Mouse (Mus musculus) monocyte, adult 2 months (primary cell): ENCODE data around the gene Zfp708.
A peak's percentile ranks its signal among the peaks of the same experiment; 100 is the strongest.
"Not testable (repeated sequence)": the region's sequence is repeated elsewhere in the genome, so short reads cannot be mapped to it uniquely, and the experiment has no call there.

Source experiments
- DNase-seq, 2 experiments: peaks; one replicate each; pipeline ENCODE4 v3.0.0; 2022; ENCODE audit warnings: low spot score in 2 of 2, low read depth in 1 of 2

Gene Zfp708

DNA sequence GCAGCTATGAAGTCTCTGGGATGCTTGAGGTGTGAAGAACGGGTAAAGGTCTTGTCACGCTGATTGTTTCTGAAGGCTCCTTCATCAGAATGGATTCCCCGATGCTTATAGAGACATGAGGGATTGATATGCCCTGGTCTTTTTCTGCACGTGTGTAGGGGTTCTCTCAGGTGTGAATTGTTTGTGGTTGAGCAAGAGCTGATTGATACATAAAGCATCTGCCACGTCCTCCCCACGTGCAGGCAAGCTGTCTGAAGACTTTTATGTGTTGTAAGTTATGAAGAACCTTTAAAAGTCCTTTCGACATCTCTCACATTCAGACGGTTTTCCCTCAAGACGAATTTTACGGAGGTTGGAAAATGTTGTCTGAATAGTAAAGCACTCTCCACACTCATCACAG, at the start of gene Zfp708:
Gene Zfp708 (minus strand): TSS at position 101 of the 400 bp plus-strand sequence.
- DNase-seq = no peak

DNA sequence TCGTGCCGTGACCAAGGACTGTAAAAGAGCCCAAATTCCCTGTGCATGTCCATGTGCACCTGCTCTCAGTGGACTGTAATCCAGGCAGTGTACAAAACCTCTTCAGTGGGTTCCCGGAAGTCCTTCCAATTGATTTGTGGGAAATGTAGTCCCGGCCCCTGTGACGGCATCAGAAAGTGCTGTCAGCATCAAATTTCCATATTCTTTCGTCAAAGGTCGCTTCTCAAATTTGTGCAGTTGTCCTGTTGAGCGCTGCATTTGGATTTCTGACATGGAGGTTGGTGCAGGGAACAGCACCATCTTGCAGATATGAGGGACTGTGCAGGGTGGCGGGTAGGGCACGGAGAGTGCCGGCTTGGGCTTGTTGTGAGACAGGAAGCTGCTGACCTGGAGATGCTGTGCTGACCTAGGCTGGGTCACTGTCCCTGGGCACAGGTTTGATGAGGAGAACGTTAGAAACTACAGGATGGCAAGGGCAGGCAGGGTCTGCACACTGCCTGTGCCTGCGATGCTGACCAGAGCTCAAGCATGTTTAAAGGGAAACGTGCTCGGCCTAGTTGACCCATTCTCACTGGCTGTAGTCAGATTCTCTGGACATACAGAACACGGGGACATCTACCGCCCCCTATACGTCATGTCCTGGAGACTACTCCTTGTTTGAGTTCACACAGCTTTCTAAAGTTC, 30.4 kb upstream of the Zfp708 start:
- DNase-seq = peak; percentile 54 to 77

DNA sequence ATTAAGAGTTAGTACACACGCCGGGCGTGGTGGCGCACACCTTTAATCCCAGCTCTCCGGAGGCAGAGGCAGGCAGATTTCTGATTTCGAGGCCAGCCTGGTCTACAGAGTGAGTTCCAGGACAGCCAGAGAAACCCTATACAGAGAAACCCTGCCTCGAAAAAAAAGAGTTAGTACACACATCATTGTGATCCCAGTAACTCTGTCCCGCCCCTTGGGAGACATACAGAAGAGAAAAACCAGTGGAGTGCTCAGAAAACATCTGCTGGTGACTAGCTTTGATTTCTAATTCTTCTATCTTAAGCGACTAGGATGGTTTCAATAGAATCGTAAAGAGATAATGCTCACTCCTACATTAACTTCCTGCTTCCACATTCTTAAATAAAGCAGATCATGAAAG, 29.7 kb upstream of the Zfp708 start:
- DNase-seq = not testable (repeated sequence)

DNA sequence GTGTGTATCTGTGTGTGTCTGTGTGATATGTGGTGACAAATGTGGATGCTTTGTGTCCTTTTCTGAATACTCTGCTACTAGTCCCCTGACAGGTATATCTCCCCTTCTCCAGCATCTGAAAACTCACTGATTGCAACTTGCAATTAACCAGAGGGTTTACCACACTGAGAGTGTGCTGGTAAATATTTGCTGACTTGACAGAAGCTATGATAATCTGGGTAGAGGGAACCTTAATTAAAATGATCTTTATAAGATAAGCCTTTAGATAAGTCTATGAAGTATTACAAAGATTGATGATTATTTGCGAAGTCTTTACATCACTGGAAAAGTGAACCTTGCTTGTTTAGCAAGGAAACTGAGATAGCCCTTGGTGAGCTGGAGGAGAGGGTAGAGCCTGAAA, 26.7 kb upstream of the Zfp708 start:
- no peak for DNase-seq

DNA sequence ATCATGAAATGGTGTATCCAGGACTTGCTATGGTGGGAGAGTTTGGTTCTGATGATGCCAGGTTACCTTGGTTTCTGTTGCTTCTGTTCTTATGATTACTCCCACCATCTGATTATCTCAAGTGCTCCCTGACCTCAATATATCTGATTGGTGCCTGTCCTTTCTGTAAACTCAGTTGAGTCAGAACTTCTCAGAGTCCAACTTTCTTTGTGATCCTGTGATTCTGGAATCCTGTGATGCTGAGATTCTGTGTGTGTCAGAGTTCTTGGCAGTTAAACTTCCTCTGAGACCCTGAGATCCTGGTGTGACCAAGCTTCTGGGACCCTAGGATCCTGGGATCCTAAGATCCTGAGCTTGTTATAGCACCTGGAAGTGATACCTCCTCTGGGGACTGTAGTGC, 23.6 kb upstream of the Zfp708 start, which contains the start of gene Zfp759:
Gene Zfp759 (plus strand): TSS at position 301 of the 400 bp plus-strand sequence.
- not testable (repeated sequence) for DNase-seq

DNA sequence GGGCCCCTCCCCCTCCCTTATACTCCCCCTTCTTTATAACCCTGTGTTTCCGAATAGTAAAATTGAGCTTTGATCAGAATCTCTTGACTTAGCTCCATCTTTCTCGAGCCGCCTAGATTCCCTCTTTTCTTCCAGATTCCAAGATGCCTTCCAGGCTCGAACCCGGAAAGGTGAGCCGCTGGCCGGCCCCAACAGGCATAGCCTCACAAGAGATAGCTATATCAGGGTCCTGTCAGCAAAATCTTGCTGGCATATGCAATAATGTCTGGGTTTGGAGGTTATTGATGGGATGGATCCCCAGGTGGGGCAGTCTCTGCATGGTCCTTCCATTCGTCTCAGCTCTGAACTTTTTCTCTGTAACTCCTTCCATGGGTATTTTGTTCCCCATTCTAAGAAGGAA, 18.4 kb upstream of the Zfp708 start, which contains the start of gene Rslcan18:
Gene Rslcan18 (minus strand): TSS at position 101 of the 400 bp plus-strand sequence.
- DNase-seq = not testable (repeated sequence)

DNA sequence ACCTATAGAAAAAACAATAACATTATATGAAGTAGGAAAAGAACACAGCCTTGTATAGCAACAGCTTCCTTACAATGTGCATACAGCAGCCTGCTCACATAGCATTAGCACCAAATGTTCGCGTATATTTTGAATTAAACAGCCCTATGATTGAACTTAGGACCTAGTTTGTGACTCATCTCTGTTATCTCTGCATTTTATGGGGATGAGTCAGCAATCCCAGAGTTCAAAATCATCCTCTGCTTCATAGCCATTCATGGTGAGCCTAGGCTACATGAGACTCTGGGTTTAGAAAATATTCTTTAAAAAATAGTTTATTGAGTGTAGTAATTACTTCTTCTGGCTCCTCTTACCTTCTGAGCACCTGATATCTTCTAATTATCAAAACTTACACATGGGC, 15.5 kb upstream of the Zfp708 start:
- DNase-seq = no peak

DNA sequence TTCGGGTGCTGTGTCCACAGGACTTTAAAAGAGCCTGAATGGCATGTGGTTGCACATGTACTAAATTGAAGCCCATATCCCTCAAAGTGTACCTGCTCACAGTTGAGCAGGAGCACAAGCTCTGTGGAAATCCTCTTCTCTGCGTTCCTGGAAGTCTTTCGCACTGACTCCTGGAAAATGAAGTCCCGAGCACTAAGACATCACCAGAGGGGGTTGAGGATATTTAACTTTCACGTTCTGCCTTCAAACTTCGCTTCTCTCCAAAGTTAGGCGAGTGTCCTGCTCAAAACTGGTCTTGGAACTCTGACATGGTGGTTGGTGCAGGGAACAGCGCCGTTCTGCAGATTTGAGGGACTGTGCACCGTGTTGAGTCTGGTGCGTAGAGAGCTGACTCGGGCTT, 14.3 kb upstream of the Zfp708 start:
- DNase-seq = no peak

DNA sequence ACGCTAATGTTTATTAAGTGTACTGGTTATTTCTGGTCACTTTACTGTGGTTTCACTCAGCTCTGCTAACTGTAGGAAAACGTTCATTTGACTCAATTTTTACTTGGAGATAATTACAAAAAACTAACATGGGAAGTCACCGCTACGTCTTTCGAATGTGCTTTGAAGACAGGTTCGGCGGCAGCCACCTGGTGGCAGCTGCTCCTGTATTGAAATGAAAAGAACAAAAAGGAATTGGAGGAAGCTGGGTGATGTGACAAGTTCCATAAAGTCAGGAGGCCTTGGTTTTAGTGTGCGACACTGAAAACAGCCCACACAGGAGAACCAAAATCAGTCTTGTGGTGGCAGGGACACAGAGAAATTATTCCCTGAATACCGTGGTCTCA, 11.0 kb upstream of the Zfp708 start:
- peak in 1 of 2 experiments; percentile 27 for DNase-seq

DNA sequence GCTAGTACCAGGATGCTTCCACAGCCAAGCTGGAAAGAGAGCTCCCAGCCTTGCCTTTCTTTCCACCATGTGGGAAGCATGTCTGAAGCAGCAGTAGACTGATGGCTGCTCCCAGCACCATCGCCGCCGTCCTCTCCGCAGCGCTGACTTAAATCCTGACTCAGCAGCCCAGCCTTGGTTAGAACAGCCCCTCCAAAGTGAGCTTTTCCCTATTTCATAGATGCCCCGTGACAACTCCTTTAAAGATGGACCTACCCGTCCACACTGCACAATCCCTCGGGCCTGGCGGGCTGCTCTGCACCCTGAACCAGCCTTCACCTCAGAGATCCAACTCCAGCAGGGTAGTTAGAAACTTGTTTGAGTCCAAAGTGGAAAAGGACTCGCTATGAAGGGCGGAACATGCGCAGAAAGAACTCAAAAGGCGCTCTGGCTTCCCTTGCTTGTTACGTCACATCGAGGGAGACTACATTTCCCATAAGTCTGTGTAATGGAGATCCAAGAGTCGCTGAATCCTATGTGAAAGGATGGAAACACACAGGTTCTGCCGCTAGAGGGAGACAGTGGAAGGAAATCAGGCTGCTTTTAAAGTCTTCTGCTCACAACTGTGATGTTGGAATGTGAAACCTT, 10.5 kb upstream of the Zfp708 start, which contains the start of gene Gm28557:
Gene Gm28557 (minus strand): TSS at position 411 of the 627 bp plus-strand sequence.
- peak; percentile 68 to 75 for DNase-seq

DNA sequence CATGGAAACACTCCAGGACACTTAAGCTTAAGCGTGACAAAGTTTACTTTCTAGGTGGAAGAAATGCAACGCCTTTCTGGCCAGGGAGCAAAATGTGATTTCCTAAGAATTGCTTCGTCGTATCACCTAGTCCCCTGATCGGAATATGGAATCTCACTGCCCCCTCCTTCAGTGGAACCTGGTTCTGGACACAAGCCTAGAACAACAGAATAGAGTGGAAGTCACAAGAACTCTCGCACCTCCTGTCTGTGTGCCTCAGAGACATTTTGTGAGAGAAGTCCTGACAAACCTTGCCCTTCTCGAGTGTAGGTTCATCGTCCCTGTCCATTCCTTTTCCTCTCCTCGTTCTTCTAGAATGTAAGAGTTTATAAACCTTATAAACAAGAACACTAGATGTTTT, 9.9 kb upstream of the Zfp708 start:
- DNase-seq = no peak

DNA sequence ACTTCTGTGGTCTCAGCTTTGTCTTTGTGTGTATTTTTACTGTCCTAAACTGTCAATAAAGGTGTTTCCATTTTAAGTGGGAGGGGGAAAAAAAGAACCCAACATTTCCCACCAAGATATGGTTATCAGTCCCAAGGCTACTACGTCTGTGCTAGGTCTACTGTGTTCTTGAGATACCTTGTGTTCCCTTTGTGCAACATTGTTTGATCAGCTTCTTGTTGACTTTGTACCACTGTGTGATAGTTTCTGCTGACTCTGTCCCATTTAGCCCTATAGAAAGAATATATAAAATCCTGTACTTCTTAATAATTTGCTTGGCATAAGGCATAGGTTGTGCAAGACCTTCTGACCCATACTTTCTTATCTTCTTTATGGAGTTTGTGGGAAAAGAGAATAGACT, 7.6 kb downstream of the Zfp708 start:
- no peak for DNase-seq

DNA sequence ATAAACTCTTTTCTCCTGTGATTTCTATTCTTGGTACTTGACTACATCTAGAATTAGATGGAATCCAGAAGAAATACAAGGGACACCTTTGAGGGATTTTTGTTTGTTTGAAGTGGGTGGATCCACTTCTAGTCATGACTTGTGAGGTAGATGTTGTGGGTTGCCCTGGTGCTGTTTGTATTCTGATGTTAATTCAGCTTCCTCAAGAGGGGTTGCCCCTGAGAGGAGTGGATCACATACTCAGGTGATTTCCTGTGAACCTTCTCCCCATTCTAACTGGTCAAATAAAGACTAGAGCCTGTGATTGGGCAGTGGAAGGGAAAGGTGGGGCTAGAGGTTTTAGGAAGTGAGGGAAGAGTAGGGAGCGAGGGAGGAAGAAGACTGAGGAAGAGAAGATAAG, 15.8 kb downstream of the Zfp708 start:
- no peak for DNase-seq

DNA sequence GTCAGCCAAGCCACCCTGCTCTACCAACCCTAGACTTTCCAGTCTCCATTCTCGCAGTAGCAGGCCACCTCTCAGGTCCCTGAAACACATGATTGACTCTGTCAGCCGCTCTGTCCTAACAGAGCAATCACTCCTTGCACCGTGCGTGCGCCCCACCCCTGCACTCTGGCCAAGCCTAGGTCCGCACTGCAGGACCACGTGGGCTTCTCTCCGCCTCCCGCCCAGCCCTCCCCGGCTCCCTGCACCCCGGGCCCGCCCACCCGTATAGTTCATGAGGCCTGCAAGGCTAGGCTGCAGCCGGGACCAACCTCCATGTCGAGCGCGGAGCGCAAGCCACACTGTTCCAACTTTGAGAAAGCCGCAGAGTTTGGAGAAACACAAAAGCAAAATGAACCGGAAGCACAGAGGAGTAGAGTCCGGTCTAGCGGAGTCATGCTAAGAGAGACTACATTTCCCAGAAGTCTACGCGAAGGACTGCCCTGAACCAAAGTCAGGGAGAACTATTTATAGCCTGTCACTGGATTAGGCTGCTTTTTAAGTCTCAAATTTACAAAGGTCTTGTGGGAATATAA, 16.5 kb downstream of the Zfp708 start:
- peak; percentile 12 to 26 for DNase-seq

DNA sequence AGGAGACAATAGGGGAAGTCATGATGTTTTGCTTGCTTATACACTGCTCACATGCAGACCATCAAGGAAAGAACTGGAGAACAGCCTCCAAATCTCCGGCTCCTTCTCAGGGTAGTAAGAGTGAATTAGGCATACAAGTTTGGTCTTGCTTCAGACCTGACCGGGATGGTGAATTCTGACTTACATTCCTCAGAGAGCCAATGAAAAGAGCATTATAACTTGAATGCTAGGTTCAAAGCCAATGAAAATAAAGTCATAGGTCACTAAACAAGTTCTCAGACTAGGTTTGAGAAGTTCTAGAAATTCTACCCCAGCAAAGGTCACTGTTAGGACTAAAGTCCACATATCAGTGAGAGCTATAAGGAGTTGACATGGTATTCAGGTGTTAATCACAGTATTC, 20.5 kb downstream of the Zfp708 start:
- no peak for DNase-seq

DNA sequence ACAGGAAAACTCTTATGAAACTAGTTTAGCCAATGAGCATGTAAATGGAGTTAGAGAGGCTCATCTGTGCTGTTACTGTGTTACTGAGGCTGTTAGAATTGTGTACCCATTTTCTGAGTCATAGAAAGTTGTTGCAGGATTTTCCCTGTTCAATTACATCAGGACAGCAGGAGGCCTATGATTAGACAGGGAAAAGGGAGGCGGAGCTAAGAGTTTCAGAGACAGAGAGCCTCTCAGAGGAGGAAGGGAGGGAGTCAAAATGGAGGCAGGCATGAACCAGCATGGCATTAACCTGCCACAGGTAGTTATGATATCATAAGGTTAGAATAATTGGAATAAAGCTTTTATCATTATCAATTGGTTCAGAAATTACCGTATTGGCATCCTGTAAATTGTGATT, 25.0 kb downstream of the Zfp708 start:
- no peak for DNase-seq

DNA sequence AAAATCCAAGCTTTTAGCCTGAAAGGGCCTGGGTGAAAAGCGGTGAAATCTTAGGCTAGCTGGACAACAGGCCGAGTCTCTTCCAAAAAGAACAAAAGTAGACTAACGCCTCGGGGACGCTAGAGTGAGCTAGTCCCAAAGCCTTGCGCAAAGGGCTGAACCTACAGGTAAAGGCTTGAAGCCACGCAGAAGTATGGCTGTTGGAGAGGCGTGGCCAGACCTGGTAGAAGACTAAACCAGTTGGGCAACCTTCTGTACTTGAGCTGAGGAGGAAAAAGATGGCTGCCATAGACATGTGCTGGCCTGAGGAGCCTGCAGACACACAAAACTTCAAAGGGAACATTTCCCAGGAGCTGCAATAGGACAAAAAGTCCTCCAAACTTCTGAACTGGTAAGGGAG, 32.4 kb downstream of the Zfp708 start:
- DNase-seq = no peak

DNA sequence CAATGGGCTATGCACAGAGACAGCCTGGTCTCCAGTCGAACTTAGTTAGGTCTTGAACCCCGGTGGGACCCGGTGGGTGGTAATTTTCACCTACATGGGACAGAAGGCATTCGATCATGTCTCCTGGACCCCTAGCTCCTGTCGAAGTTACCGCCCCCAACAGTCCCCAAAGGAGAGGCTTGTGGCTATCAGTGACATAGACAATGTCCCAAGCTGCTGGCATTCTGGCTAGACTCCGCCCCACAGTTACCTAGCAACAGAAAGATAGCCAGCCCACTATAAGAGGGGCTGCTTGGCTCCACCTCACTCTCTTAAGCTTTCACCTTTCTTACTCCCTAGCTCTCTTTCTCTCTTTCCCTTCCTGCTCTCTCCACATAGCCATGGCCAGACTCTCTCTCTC, 35.3 kb downstream of the Zfp708 start:
- DNase-seq = no peak

DNA sequence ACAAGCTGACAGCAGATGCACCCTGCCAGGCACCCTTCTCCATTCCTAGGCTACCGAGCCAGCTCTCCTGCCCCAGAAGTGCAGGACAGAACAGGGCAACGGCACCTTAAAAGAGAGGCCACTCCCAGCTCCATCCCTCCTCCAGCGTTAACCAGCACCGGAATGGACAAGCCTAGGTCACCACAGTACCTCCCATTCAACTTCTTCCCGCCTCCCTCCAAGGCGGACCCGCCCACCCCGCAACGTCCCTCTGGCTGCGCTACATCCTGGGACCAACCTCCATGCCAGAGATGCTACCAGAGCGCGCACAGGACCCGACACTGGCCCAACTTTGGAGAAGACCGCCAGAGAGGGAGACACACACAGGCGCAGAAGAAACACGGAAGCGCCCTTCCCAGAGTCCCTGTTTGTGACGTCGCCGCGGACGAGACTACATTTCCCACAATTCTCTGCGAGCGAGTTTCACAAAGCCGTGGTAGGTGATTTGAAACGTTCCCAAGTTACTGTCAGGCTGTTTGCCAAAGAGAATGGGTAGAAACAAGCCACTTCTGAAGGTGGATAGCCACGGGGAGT, 36.9 kb downstream of the Zfp708 start, which contains the start of gene Zfp712:
Gene Zfp712 (minus strand): TSS at position 385 of the 573 bp plus-strand sequence.
- DNase-seq = peak; percentile 61 to 73

DNA sequence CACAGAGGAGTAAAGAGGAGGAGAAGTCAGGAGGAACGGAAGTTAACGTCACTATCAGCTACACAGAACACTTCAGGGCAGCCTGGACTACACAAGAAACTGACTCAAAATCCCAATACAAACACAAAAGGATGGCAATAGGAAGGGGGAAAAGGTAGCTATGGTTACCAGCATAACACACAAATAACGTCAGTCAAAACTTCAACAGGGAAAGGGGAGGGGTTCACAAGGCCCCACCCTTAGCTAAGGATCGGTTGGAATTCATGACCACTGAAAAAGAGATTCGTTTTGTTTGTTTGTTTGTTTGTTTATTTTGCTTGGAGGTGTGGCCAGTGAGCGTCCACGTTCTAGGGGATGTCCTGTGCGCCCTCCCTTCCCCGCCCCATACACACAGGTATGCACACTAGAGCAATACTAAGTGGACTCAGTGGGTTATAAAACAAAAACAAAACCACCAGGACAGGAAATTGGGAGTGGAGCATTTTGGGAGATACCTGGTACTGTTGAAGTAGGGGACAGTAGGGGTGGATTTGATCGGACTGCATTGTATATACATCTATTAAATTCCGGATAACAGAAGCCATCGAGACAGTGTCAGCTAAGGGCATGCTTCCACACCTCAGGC, 37.5 kb downstream of the Zfp708 start:
- no peak for DNase-seq
